Mouse (Mus musculus) heart, postnatal 25 days (tissue): ENCODE measurements at regions not wholly inside any gene's neighbourhood (a gene's known extent, or its start where the extent isn't known, plus 50 kb on each side); places are given as distances from the start of the nearest gene placed in this dataset.

ENCODE experiments used
- DNase-seq: peaks from one replicate; pipeline ENCODE4 v3.0.0; 2022; ENCODE audit warnings: low spot score
- intact Hi-C: fragments of 180-260 bp; cut with DNase I; formaldehyde crosslinking; loops from one replicate; pipeline ENCODE4 v1.15.1; 2025

DNA sequence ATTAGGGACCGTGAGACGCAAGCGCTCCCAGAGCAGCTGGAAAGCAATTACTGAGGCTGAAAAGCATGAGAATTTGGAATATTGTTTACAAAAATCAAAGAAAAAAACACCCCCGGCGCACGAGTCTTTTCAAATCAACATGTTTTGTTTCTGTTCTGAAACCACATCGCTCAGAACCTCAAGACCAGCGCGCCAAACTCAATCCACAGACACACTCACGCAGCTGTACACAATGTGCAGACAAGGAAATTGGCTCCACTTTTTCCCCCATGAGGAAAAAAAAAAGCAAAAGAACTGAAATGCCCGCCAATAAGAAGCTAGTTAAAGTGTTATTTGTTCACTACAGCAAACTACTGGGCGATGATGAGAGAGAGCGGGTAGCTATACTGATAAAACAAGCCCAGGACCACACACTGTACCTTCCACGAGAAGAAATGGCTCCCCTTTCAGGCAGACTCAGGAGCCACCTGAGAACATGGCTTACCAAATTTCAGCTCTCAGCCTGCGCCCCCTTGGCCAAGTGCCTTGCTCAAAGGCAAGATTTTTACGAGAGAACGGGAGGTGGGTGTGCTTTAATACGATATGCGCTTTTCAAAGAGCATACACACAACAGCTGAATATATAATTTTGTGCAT, 222.5 kb upstream of the Akirin2 start:
- intact Hi-C loops = no loop called here
- DNase-seq = no peak

DNA sequence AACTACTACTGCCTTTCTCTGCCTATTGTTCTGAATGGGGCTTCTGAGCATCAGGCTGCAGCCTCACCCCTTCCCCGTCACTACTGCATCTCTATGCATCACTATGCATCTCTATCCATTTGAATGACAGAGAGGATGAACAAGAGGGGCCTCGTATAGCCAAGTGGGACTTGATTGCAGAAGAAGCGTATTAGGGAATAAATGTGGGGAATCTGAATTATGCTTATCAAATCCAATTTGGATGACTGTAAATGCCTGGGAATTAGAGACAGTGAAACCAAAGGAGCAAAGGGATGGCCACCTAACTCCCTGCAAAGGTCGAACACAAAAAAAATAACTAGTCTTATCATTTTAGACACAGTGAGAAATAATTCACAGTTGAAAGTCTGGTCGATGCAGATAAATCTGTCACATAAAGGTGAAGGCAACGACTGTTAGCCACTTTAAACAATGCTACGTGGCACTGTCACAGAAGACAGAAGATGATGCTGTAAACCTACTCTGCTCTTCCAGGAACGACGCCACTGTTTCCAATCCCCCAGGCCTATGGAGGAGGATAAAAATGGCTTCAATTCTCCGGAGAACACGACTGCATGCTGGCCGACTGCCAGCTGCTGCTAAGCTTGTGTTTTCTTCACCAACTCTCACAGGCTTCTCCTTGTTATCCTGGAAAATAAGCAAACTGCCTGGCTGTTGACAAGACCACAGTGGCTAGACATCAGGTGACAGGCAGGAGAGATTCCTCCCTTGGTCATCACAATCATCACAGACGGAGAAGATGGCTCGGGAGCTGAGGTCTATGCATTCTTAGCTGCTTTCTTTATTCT, 213.6 kb upstream of the Akirin2 start:
- intact Hi-C loops = no loop called here

DNA sequence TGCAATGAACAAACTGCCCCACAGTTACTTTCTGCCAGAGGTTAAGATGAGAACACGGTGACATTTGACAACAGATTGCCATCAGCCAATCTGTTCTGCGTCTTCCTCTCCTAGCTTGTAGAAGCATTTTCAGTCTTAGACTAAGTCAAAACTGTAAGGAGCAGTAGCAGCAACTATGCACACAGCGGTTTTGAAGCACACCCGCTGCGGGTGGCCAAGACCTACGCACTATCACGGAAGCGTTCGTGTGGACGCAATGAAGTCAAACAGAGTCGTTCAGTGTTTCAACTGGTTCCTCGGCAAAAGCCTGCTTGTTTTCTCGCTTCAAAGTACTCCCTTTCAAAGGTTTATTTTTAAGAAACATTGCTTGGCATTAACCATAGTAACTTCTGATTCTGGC, 212.9 kb upstream of the Akirin2 start:
- intact Hi-C loops = no loop called here
- no peak for DNase-seq

More for the DNA sequence above, 213.6 kb upstream of the Akirin2 start:
- no peak for DNase-seq

DNA sequence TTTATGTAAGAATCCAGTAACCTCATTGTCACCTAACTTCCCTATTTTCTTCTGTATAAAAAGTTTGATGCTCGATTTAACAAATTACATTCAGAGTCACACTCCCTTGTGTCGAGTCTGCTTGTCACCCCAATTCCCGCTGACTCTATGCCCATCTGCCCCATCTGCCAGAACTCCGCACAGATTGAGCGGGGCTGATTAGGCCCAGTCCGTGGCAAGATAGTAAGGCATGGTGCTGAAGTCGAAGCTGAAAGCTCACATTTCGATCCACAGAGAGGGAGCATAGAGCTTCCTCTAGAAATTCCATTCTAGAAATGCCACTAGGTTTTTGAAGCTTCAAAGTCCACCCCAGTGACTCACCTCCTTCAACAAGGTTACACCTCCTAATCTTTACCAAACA, 210.7 kb upstream of the Akirin2 start:
- intact Hi-C loops = no loop called here
- no peak for DNase-seq

DNA sequence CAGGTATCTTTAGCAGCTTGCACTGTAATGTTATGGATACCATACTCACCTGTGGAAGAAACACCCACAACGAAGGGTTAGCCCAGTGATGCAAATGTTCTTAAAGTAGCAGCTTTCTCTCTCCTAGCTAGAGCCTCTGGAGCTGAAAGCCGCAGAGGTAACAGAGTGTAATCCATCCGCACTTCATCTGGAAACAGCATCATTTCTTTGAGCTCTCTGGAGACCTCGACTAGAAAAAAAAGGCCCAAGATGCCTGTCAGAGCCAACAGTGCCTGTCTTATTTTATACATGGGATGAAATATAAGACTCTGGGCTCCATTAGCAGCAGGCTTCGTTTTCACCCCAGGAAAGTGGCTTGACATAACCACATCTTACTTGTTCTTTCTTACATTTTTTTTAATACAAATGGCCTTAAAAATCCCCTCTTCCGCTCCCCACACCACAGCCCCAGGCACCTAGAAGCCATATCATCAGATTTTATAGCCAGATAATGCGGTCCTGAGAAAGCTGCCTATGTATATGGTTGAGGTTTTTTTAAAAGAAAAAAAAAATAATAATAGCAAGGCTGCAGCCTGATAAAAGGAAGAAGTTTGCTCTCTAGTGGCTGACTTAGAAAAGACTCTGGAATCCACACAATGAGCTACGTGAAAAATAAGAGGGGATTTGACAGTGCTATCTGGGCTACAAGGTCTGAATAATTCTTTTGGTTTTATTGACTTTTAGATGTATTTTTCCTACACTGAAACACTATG, 179.3 kb upstream of the Akirin2 start:
- intact Hi-C loops = no loop called here
- DNase-seq = no peak

DNA sequence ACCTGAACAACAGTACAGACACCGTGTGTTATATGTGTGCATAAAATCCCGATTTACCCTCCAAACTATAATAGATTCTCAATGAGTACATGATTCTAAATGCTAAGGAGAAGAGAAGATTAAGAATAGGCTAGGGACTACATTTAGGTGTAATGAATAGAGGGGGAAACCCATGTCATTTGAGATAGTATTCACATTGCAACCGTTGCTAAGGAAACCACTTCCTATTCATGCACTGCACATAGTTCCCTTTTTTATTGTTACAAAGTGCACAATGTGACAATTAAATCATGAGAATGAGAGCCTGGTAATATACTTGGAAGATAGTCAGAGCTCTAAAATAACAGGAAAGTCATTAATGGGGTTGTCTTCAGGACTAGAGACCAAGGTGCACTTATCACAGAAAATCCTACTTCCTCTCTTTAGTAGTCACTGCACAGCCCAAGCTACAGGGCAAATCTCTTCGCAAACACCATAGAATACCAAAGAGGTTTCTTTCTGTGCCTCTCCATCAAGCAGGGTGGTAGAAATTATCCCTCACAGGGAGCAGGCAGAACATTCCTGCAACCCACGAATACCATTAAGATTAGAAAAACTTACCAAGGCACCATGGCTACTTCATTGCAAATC, 164.3 kb upstream of the Akirin2 start:
- intact Hi-C loops = no loop called here
- no peak for DNase-seq

DNA sequence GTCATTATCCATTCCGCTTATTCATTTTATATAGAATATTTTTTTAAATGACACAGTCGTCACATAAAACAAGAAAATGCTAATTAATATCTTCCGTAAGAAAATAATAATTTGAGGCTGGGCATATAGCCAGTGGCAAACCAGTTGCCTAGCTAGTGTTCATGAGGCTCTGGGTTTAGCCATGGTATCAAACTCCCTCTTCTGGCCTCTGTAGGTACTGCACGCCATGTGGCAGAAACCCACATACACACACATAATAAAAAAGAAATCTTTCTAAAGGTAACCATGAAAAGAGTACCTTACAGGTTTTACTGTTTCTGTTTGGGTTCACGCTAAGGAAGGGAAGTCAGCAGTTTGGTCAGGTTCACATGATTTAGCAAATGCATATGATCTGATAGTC, 159.2 kb upstream of the Akirin2 start:
- DNase-seq = no peak
- intact Hi-C loops = no loop called here

DNA sequence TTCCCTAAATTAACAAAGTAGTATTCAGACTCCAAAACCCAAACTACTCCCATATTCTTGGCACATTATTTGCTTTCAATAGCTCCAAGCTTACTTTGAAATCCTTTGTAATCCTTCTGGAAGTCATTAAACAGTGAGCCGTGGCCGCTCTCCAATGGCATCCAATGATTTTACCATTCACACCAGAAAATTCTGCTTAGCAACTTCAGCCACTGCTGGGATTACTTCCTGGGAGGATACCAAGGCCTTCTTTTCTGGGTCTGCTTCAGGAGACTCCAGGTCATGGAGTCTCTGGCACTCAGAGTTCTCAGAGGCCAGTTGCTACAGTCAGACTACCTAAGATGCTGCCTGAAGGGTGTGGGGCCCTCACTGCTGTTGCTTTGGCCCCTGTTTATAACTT, 147.7 kb upstream of the Akirin2 start:
- intact Hi-C loops = no loop called here
- DNase-seq = peak; percentile 24

DNA sequence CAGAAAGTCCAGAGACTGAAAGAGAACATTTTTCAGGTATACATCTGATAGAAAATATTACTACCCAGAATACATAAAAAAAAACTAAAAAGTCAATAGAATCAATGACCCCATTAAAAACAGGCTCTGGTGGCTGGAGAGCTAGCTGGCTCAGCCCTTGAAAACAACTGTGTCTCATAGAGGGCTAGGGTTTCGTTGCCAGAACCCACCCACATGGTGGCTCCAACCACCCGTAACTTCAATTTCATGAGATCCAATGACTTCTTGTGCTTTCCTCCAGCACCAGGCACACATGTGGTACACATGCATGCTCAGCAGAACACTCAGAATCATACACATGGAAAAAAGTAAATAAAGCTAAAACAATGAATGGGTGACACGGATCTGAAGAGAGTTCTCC, 143.6 kb upstream of the Akirin2 start:
- no peak for DNase-seq
- intact Hi-C loops = no loop called here

DNA sequence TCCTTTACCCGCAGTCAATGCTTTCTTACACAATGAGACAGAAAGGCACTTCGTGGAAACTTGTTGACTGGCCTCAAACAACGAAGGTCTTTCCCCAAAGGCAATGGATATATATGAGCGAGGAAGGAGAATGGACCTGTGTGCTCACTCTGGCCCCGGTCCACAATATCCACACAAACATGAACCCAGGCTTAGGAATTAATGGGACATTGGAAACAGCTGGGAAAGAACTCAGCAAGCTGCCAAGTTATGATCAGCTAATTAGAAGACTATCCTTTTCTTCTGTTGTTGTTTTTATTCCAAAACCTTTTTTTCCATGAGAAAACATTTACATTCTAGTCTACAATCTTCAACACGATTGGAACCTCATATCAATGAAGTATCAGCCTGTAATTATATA, 129.8 kb upstream of the Akirin2 start:
- intact Hi-C loops = no loop called here
- DNase-seq = no peak

DNA sequence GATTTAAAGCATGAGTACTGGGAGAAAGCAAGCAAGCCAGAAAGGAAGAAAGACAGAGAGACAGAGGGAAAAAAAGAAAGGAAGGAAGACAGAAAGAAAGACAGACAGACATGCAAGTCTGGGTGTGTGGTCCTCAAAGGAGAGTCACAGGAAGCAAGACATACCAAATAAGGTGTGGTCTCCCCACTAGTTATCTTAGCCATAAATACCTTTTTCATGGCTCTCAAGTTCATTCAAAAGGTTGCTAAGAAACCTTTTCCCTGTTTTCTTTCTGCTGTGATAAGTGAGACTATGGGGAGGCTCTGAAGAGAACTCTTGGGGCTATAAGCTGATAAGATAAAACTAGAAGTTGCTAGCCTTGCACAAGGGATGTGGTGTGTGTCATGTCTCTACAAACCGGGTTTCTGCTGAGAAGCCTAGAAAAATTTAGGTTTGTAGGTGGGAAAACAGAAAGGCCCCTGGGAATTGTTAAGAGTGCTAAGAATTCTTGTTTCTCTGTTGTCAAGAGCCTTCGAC, 126.5 kb upstream of the Akirin2 start:
- DNase-seq = no peak
- intact Hi-C loops = no loop called here

DNA sequence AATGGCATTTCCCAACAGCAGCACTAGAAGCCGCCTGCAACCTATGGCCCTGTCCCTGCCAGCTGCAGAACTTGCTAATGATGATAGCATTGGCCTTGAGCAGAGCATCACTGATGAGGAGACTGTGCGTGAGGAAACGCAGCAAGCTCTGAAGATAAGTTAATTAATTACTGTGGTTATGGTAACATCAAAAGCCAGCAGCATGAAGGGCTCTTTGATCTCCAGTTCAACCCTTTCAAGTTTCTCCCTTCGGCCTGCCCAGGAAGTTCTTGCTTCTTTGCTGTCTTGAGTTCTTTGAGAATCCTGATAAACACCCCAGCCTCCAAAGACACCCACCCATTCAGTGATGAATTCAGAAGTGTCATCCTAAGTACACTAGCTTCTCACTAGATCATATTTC, 121.7 kb upstream of the Akirin2 start:
- intact Hi-C loops = no loop called here

DNA sequence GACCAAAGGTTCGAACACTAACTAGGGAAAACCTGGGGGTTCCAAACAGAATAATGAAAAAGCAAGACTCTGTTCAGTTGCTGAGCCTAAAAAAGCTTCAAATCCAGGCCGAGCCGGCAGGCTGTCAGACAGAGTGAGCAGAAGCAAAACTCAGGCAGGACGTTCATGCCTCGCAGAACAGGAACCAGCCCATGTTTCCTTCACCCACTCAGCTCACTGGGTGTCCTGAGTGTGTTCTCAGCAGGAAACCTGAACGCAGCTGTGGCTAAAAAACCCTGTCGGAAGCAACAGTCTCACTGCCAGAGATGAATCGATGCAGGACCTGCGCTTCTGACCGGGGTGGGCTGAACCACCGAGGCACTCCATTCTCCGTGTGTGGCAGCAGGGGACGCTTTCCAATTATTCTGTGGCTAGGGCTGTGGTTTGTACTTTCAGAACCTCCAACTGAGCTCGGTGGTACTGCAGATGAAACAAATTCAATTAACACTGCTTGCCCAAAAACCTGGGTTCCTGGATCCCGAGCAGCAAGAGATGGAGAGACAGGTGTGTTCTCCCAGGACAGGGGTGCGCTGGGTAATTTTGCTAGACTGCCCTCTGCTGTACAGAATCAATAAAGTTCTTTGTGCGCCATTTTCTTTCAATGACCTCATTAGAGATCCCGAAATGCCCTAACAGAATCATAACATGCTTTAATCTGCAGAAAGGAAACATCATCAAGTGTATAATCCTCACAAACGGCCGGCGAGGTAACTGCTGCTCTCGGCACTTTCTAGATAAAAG, 121.1 kb upstream of the Akirin2 start:
- intact Hi-C loops = no loop called here
- DNase-seq = no peak

More for the DNA sequence above, 121.7 kb upstream of the Akirin2 start:
- no peak for DNase-seq

DNA sequence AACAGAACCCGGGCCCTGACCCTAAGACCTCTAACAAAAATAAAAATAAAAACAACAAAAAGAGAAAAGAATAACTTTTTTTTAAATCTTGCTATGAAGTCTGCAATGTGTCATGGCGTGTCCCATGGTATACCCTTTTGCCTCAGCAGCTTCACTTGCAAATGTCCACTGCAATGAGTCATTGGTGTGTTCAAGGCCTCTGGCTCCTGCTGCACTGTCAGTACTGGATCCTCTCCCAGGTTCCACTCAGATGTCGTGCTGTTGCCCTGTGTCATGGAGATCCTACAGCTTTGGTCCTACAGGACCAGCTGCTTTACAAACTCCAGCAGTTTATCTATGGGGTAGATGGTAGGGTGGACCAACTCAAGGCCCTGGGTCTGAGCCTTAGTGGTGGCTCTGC, 113.4 kb upstream of the Akirin2 start:
- intact Hi-C loops = no loop called here
- DNase-seq = no peak

DNA sequence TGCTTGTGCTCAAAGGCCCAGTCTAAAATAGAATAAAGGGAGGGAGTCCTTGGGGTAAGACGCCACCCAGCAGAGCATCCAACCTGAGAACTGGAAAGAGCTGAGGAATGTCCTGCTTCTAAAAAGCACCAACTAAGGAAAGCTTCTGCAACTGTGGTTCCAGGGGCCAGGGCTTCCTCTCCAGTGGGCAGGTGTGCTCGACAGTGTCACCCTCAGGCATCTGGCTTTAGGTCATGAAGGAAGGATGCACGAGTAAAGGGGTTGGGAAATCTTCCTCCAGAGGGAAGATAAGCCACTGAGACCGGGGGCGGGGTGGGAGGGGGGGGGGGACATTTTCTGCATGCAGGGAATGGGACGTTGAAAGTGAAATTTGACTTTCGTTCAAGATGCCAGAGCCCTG, 101.2 kb upstream of the Akirin2 start:
- intact Hi-C loops = no loop called here
- no peak for DNase-seq

DNA sequence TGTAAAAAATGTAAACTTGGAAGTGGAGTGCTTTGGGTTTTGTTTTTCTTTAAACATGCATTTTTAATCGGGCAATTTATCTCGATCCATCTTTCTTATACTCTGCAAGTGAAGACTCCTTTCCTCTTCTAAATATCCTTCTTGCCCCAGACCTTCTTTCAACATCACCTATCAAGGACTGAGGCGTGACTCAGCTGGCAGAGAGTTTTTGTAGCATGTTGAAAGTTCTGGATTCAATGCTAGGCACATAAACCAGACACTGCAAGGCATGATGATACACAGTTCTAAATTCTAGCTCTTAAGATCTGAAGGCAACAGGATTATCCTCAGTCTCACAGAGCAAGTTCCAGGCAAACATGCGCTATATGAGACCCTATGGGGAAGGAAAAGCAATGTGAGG, 88.1 kb upstream of the Akirin2 start:
- no peak for DNase-seq
- intact Hi-C loops = no loop called here

DNA sequence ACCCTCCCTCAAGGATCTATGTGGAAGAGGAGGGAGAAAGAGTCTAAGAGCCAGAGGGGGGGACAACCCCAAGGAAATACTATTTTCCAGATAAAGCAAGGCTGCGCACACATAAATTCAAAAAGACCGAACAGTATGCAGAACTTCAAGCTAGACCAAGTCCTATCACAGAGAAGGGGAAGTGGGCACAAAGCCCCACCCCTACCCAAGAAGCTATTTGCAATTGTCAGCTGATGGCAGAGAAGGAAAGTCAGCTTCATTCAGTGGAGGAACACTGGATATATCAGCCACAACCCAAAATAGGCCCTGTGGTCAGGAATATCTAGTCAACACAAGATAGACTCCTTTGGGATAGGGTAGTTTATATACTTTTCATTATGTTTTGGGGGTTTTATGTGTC, 84.9 kb upstream of the Akirin2 start:
- intact Hi-C loops = no loop called here
- DNase-seq = no peak

DNA sequence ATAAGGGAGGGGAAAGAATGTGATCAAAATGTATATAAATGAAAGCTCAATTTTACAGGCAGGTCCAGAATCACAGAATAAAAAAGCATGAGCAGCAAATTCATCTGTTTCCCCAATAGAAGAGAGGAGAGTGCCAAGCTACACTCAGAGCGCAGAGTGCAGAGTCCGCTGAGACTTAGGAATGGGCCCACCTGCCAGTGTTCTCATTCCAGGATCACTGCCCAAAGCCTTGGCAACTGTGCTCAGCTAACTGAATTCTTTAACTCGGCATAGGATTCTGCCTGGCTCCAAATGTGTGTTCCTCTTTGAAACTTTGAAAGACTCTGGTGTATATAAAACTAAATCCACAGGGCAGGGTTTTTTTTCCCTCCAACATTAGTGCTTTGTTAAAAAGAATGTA, 84.4 kb upstream of the Akirin2 start:
- intact Hi-C loops = no loop called here
- no peak for DNase-seq

DNA sequence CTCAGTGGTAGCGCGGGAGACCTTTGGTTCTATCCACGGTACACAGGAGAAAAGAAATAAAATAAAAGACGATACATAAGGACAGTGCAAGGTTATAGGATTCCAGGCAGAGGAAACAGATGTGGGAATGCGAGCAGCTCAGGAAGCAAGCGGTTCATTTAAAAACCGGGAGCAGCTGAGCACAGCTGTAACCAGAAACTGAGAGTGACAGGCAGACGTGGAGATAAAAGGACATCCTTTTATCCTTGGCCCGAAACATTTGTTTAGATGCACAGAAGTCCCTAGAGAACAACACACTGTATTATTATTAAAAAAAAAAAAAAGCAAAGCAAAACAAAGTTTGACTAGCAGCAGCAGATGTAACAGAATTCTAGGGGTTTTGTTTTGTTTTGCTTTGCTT, 82.6 kb upstream of the Akirin2 start:
- no peak for DNase-seq

More for the DNA sequence above, 82.6 kb upstream of the Akirin2 start:
- intact Hi-C loops = no loop called here
